Mouse (Mus musculus): Measurements from ENCODE around the gene Rps19bp1.

- no peak for TF ChIP-seq POLR2A (IDR thresholded peaks at IDR 0.05; ENCODE audit: extremely low read depth, insufficient read depth, low read length)
- TF ChIP-seq CTCF (IDR thresholded peaks at IDR 0.05; ENCODE audit: low read depth, low read length) = no peak
Measured at GRCm38 (mm10) chr15:80253530-80253929, 10.6 kb downstream of the Rps19bp1 start.

Data from liver, adult 2 months (tissue).